Comparison of ENCODE assay signal across 10 mouse cellular contexts in genomic region chr11:88574575-88575360, GRCm38 (mm10).
DNase-seq lines count a peak whose midpoint lies in the region; ATAC-seq and TF ChIP-seq lines count a peak whose summit lies in the region.
"Had no signal": no experiment of that assay in that cellular context is flagged by ENCODE, and none has a peak within 500 bp of the region (broad histone marks: within the 10 kb centered on the region; RNA-seq: fewer than 3 reads in every experiment).

No protein-coding gene starts in this region.

- no peak overlapping the region for H3K27ac ChIP-seq in lung, embryonic 14.5 days (ENCODE audit: low read depth)
- H3K27ac ChIP-seq in hindbrain, embryonic 16.5 days (ENCODE audit: low read depth, low read length), result peak overlapping the region; percentile 66
- H3K27ac ChIP-seq in neural tube, embryonic 14.5 days (ENCODE audit: low read depth, low read length), result peak overlapping the region; percentile 35
- no peak overlapping the region for H3K27ac ChIP-seq in liver, embryonic 11.5 days (ENCODE audit: low read depth, low read length)
- H3K27ac ChIP-seq: liver, embryonic 14.5 days had no signal

- H3K27me3 ChIP-seq in lung, embryonic 14.5 days (ENCODE audit: insufficient read depth, low read length), result no peaks in the 10 kb centered on the region
- H3K27me3 ChIP-seq in hindbrain, embryonic 16.5 days (replicated peaks; ENCODE audit: control insufficient read depth, insufficient read depth, low read length), result no peaks in the 10 kb centered on the region
- H3K27me3 ChIP-seq in neural tube, embryonic 14.5 days (ENCODE audit: control insufficient read depth, insufficient read depth, low read length), result no peaks in the 10 kb centered on the region
- no peaks in the 10 kb centered on the region for H3K27me3 ChIP-seq in liver, embryonic 11.5 days (replicated peaks; ENCODE audit: control insufficient read depth, insufficient read depth, low read length)

- H3K4me3 ChIP-seq in lung, embryonic 14.5 days (ENCODE audit: low read depth, low read length), result no peak overlapping the region
- H3K4me3 ChIP-seq in hindbrain, embryonic 16.5 days (ENCODE audit: low read length), result no peak overlapping the region
- H3K4me3 ChIP-seq in neural tube, embryonic 14.5 days (ENCODE audit: low read depth, low read length), result no peak overlapping the region
- no peak overlapping the region for H3K4me3 ChIP-seq in liver, embryonic 11.5 days (ENCODE audit: low read depth, low read length)

- peaks cover 26% of the 10 kb centered on the region for H3K4me1 ChIP-seq in lung, embryonic 14.5 days (ENCODE audit: insufficient read depth)
- peaks cover 57% of the 10 kb centered on the region for H3K4me1 ChIP-seq in hindbrain, embryonic 16.5 days (ENCODE audit: control insufficient read depth, insufficient read depth, low read depth, low read length)
- H3K4me1 ChIP-seq in neural tube, embryonic 14.5 days (ENCODE audit: control insufficient read depth, insufficient read depth, low read length), result peaks cover 54% of the 10 kb centered on the region
- peaks cover 5% of the 10 kb centered on the region; the same call in 1 of the 2 replicates for H3K4me1 ChIP-seq in liver, embryonic 11.5 days (replicated peaks; ENCODE audit: control insufficient read depth, insufficient read depth, low read length)

- H3K36me3 ChIP-seq in lung, embryonic 14.5 days (ENCODE audit: insufficient read depth), result no peaks in the 10 kb centered on the region
- H3K36me3 ChIP-seq in hindbrain, embryonic 16.5 days (ENCODE audit: control insufficient read depth, insufficient read depth, low read length), result no peaks in the 10 kb centered on the region
- no peaks in the 10 kb centered on the region for H3K36me3 ChIP-seq in neural tube, embryonic 14.5 days (ENCODE audit: control insufficient read depth, insufficient read depth, low read length)
- 0 out of 2 replicates have a peak, but pooled peaks cover 3% of the 10 kb centered on the region for H3K36me3 ChIP-seq in liver, embryonic 11.5 days (ENCODE audit: control insufficient read depth, insufficient read depth, low read length)

- TF ChIP-seq CTCF in lung, embryonic 14.5 days (IDR thresholded peaks at IDR 0.05; ENCODE audit: low read depth), result no peak

- WGBS in lung, embryonic 14.5 days, result 52% methylated on average over 4 of the region's 4 CpGs
- WGBS in hindbrain, embryonic 16.5 days, result 43% methylated on average over 4 of the region's 4 CpGs
- WGBS in neural tube, embryonic 14.5 days, result 47% methylated on average over 4 of the region's 4 CpGs
- 92% methylated on average over 4 of the region's 4 CpGs for WGBS in liver, embryonic 11.5 days

- H3K9me3 ChIP-seq in lung, embryonic 14.5 days (ENCODE audit: low read depth, low read length), result no peaks in the 10 kb centered on the region
- no peaks in the 10 kb centered on the region for H3K9me3 ChIP-seq in hindbrain, embryonic 16.5 days (ENCODE audit: control insufficient read depth, low read length)
- no peaks in the 10 kb centered on the region for H3K9me3 ChIP-seq in neural tube, embryonic 14.5 days (ENCODE audit: control insufficient read depth, low read length)
- H3K9me3 ChIP-seq in liver, embryonic 11.5 days (ENCODE audit: control insufficient read depth, low read length), result no peaks in the 10 kb centered on the region

- no peak overlapping the region for H3K9ac ChIP-seq in lung, embryonic 14.5 days
- H3K9ac ChIP-seq in hindbrain, embryonic 16.5 days (ENCODE audit: low read depth, low read length), result no peak overlapping the region; the same call in 1 of the 2 replicates
- H3K9ac ChIP-seq in neural tube, embryonic 14.5 days (replicated peaks; ENCODE audit: low read depth, low read length), result no peak overlapping the region
- no peak overlapping the region for H3K9ac ChIP-seq in liver, embryonic 11.5 days (ENCODE audit: low read depth, low read length)
- H3K9ac ChIP-seq: liver, embryonic 14.5 days had no signal

- DNase-seq in frontal cortex, postnatal 25 days (ENCODE audit: low spot score in 2 of 2), result no peak
- peak; percentile 88 for DNase-seq in lung, embryonic 14.5 days
- no peak for DNase-seq in lung, postnatal 25 days (ENCODE audit: low spot score)
- no peak for DNase-seq in liver, embryonic 11.5 days (ENCODE audit: low spot score)
- DNase-seq in cerebellum, postnatal 25 days, result no peak
- DNase-seq: adrenal gland, postnatal 25 days had no signal

- ATAC-seq in frontal cortex, adult (ENCODE audit: low TSS enrichment), result peak; percentile 60
- ATAC-seq in lung, embryonic 14.5 days (ENCODE audit: insufficient read depth), result peak; percentile 33; the same call in 1 of the 2 replicates
- ATAC-seq in hindbrain, embryonic 16.5 days, result no peak
- ATAC-seq in neural tube, embryonic 14.5 days (ENCODE audit: low read depth), result no peak
- no peak for ATAC-seq in liver, embryonic 11.5 days (replicated peaks; ENCODE audit: low FRiP score)

- H3K4me2 ChIP-seq in lung, embryonic 14.5 days, result no peak overlapping the region
- H3K4me2 ChIP-seq in hindbrain, embryonic 16.5 days (ENCODE audit: low read length), result no peak overlapping the region
- H3K4me2 ChIP-seq in neural tube, embryonic 14.5 days (ENCODE audit: low read depth, low read length), result no peak overlapping the region
- no peak overlapping the region for H3K4me2 ChIP-seq in liver, embryonic 11.5 days

Comparison
In these comparisons a context has a peak if more than half of its experiments do, and no peak if none do; other contexts are left out.
1. ATAC-seq: peak in frontal cortex, adult (single experiment) and lung, embryonic 14.5 days (single experiment); none in hindbrain, embryonic 16.5 days (single experiment), neural tube, embryonic 14.5 days (single experiment) and liver, embryonic 11.5 days (single experiment).
2. H3K27ac ChIP-seq: peak in hindbrain, embryonic 16.5 days (single experiment) and neural tube, embryonic 14.5 days (single experiment); none in lung, embryonic 14.5 days (single experiment) and liver, embryonic 11.5 days (single experiment).